Mouse (Mus musculus): Measurements from ENCODE around the gene Gm9507. TPM values are rescaled to one million over a fixed set of nuclear protein-coding genes. Genes with fewer than 3 reads are reported as not detected.
"Not testable (repeated sequence)": the region's sequence is repeated elsewhere in the genome, so short reads cannot be mapped to it uniquely, and the experiment has no call there.

Gene Gm9507
- total RNA-seq, 2 experiments from 2014 or later = not detected

- ATAC-seq (replicated peaks; ENCODE audit: low FRiP score, low TSS enrichment, poor library complexity, severe bottlenecking) = not testable (repeated sequence)
These were observed 29.2 kb downstream of the Gm9507 start, which contains the start of gene Gm3250 for GRCm38 (mm10) chr10:77782442-77782841. Gene Gm3250, minus strand, starts transcription at chr10:77782542.

DNA sequence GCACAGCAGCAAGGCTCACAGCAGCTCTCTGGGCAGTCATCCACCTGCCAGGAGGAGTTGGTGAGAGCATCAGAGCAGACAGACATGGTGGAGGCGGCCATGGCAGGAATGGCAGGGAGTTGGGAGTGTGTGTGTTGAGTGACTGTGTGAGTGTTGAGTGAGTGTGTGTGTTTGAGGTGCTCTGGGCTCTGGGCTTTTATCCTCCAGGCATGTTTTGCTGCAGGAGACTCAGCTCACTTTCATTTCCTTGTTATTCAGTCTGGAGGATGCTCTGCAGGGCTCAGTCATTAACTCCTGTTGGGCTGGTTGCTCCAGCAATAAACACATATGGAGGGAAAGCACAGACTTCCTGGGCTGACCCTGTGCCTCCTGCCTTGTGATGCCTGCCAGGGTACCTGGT lies 34.8 kb downstream of the Gm9507 start, which contains the start of gene Gm7138:
Gene Gm7138 (minus strand): TSS at position 101 of the 400 bp plus-strand sequence.
- not testable (repeated sequence) for ATAC-seq (replicated peaks; ENCODE audit: low FRiP score, low TSS enrichment, poor library complexity, severe bottlenecking)

- not testable (repeated sequence) for ATAC-seq (replicated peaks; ENCODE audit: low FRiP score, low TSS enrichment, poor library complexity, severe bottlenecking)
These were observed 39.5 kb downstream of the Gm9507 start for GRCm38 (mm10) chr10:77772142-77772541.

GRCm38 (mm10) chr10:77771225-77771624 lies 40.4 kb downstream of the Gm9507 start, which contains the start of gene Gm3238:
Gene Gm3238, minus strand, starts transcription at chr10:77771325.
- ATAC-seq (replicated peaks; ENCODE audit: low FRiP score, low TSS enrichment, poor library complexity, severe bottlenecking) = not testable (repeated sequence)

- no peak for ATAC-seq (replicated peaks; ENCODE audit: low FRiP score, low TSS enrichment, poor library complexity, severe bottlenecking)
These were observed 41.9 kb downstream of the Gm9507 start for GRCm38 (mm10) chr10:77769727-77770126.

Other genes with a start within 250 kb of the Gm9507 start
Only the 30 nearest of the 33 such genes appear.
- gene Sumo3, start 205.7 kb downstream of the Gm9507 start, total RNA-seq (2014; fragmentation: Nextera tagmentation) = 71.3 and 81.0 TPM in 2 replicates
- gene Sumo3, start 205.7 kb downstream of the Gm9507 start, total RNA-seq (2017) = 150 and 265 TPM in 2 replicates
- not detected in 2 replicates for gene Gm49325, start 205.6 kb downstream of the Gm9507 start, total RNA-seq (2014; fragmentation: Nextera tagmentation)
- gene Gm49325, start 205.6 kb downstream of the Gm9507 start, total RNA-seq (2017) = not detected in 2 replicates
- gene Ube2g2, start 189.6 kb downstream of the Gm9507 start, total RNA-seq (2014; fragmentation: Nextera tagmentation) = 39.4 and 43.2 TPM in 2 replicates
- gene Ube2g2, start 189.6 kb downstream of the Gm9507 start, total RNA-seq (2017) = 48.1 and 50.7 TPM in 2 replicates
- gene Tspear, start 125.3 kb downstream of the Gm9507 start, total RNA-seq (2014; fragmentation: Nextera tagmentation) = 0.22 TPM in 1 of 2 replicates, not detected in the other
- gene Tspear, start 125.3 kb downstream of the Gm9507 start, total RNA-seq (2017) = not detected in 2 replicates
- gene Gm19402, start 121.1 kb downstream of the Gm9507 start, total RNA-seq (2014; fragmentation: Nextera tagmentation) = not detected in 2 replicates
- gene Gm19402, start 121.1 kb downstream of the Gm9507 start, total RNA-seq (2017) = not detected in 2 replicates
- gene Gm9508, start 114.6 kb downstream of the Gm9507 start, total RNA-seq (2014; fragmentation: Nextera tagmentation) = not detected in 2 replicates
- gene Gm9508, start 114.6 kb downstream of the Gm9507 start, total RNA-seq (2017) = not detected in 2 replicates
- not detected in 2 replicates for gene Gm10272, start 105.2 kb downstream of the Gm9507 start, total RNA-seq (2014; fragmentation: Nextera tagmentation)
- not detected in 2 replicates for gene Gm10272, start 105.2 kb downstream of the Gm9507 start, total RNA-seq (2017)
- not detected in 2 replicates for gene Gm10024, start 100.4 kb downstream of the Gm9507 start, total RNA-seq (2014; fragmentation: Nextera tagmentation)
- not detected in 2 replicates for gene Gm10024, start 100.4 kb downstream of the Gm9507 start, total RNA-seq (2017)
- gene Gm10142, start 96.0 kb downstream of the Gm9507 start, total RNA-seq (2014; fragmentation: Nextera tagmentation) = not detected in 2 replicates
- not detected in 2 replicates for gene Gm10142, start 96.0 kb downstream of the Gm9507 start, total RNA-seq (2017)
- not detected in 2 replicates for gene Krtap12-1, start 91.2 kb downstream of the Gm9507 start, total RNA-seq (2014; fragmentation: Nextera tagmentation)
- gene Krtap12-1, start 91.2 kb downstream of the Gm9507 start, total RNA-seq (2017) = not detected in 2 replicates
- gene Gm10100, start 85.4 kb downstream of the Gm9507 start, total RNA-seq (2014; fragmentation: Nextera tagmentation) = not detected in 2 replicates
- not detected in 2 replicates for gene Gm10100, start 85.4 kb downstream of the Gm9507 start, total RNA-seq (2017)
- not detected in 2 replicates for gene Gm18596, start 69.2 kb downstream of the Gm9507 start, total RNA-seq (2014; fragmentation: Nextera tagmentation)
- gene Gm18596, start 69.2 kb downstream of the Gm9507 start, total RNA-seq (2017) = not detected in 2 replicates
- not detected in 2 replicates for gene Gm9736, start 60.5 kb downstream of the Gm9507 start, total RNA-seq (2014; fragmentation: Nextera tagmentation)
- gene Gm9736, start 60.5 kb downstream of the Gm9507 start, total RNA-seq (2017) = not detected in 2 replicates
- gene Gm3233, start 52.2 kb downstream of the Gm9507 start, total RNA-seq (2014; fragmentation: Nextera tagmentation) = not detected in 2 replicates
- gene Gm3233, start 52.2 kb downstream of the Gm9507 start, total RNA-seq (2017) = not detected in 2 replicates
- gene Gm3238, start 40.5 kb downstream of the Gm9507 start, total RNA-seq (2014; fragmentation: Nextera tagmentation) = not detected in 2 replicates
- gene Gm3238, start 40.5 kb downstream of the Gm9507 start, total RNA-seq (2017) = not detected in 2 replicates
- not detected in 2 replicates for gene Gm7138, start 34.9 kb downstream of the Gm9507 start, total RNA-seq (2014; fragmentation: Nextera tagmentation)
- gene Gm7138, start 34.9 kb downstream of the Gm9507 start, total RNA-seq (2017) = not detected in 2 replicates
- not detected in 2 replicates for gene Gm3250, start 29.3 kb downstream of the Gm9507 start, total RNA-seq (2014; fragmentation: Nextera tagmentation)
- not detected in 2 replicates for gene Gm3250, start 29.3 kb downstream of the Gm9507 start, total RNA-seq (2017)
- not detected in 2 replicates for gene Gm7137, start 23.6 kb downstream of the Gm9507 start, total RNA-seq (2014; fragmentation: Nextera tagmentation)
- not detected in 2 replicates for gene Gm7137, start 23.6 kb downstream of the Gm9507 start, total RNA-seq (2017)
- not detected in 2 replicates for gene Gm9639, start 16.8 kb downstream of the Gm9507 start, total RNA-seq (2014; fragmentation: Nextera tagmentation)
- not detected in 2 replicates for gene Gm9639, start 16.8 kb downstream of the Gm9507 start, total RNA-seq (2017)
- not detected in 2 replicates for gene Gm19668, start 12.7 kb downstream of the Gm9507 start, total RNA-seq (2014; fragmentation: Nextera tagmentation)
- not detected in 2 replicates for gene Gm19668, start 12.7 kb downstream of the Gm9507 start, total RNA-seq (2017)
- not detected in 2 replicates for gene Gm2696, start 2.8 kb upstream of the Gm9507 start, total RNA-seq (2014; fragmentation: Nextera tagmentation)
- gene Gm2696, start 2.8 kb upstream of the Gm9507 start, total RNA-seq (2017) = not detected in 2 replicates
- gene Krtap10-4, start 15.3 kb upstream of the Gm9507 start, total RNA-seq (2014; fragmentation: Nextera tagmentation) = not detected in 2 replicates
- gene Krtap10-4, start 15.3 kb upstream of the Gm9507 start, total RNA-seq (2017) = not detected in 2 replicates
- gene Krtap10-10, start 24.1 kb upstream of the Gm9507 start, total RNA-seq (2014; fragmentation: Nextera tagmentation) = not detected in 2 replicates
- not detected in 2 replicates for gene Krtap10-10, start 24.1 kb upstream of the Gm9507 start, total RNA-seq (2017)
- gene Gm36176, start 35.0 kb upstream of the Gm9507 start, total RNA-seq (2014; fragmentation: Nextera tagmentation) = not detected in 2 replicates
- gene Gm36176, start 35.0 kb upstream of the Gm9507 start, total RNA-seq (2017) = not detected in 2 replicates
- not detected in 2 replicates for gene Gm10318, start 41.0 kb upstream of the Gm9507 start, total RNA-seq (2014; fragmentation: Nextera tagmentation)
- gene Gm10318, start 41.0 kb upstream of the Gm9507 start, total RNA-seq (2017) = not detected in 2 replicates
- not detected in 2 replicates for gene Gm3285, start 50.1 kb upstream of the Gm9507 start, total RNA-seq (2014; fragmentation: Nextera tagmentation)
- not detected in 2 replicates for gene Gm3285, start 50.1 kb upstream of the Gm9507 start, total RNA-seq (2017)
- gene Lrrc3, start 90.7 kb upstream of the Gm9507 start, total RNA-seq (2014; fragmentation: Nextera tagmentation) = not detected in 2 replicates
- gene Lrrc3, start 90.7 kb upstream of the Gm9507 start, total RNA-seq (2017) = not detected in 2 replicates
- 0.15 TPM in 1 of 2 replicates, not detected in the other for gene Trpm2, start 158.7 kb upstream of the Gm9507 start, total RNA-seq (2014; fragmentation: Nextera tagmentation)
- gene Trpm2, start 158.7 kb upstream of the Gm9507 start, total RNA-seq (2017) = 0.23 TPM in 1 of 2 replicates, not detected in the other
- gene 1810043G02Rik, start 166.7 kb upstream of the Gm9507 start, total RNA-seq (2014; fragmentation: Nextera tagmentation) = 6.0 and 18.0 TPM in 2 replicates
- 5.2 and 10.6 TPM in 2 replicates for gene 1810043G02Rik, start 166.7 kb upstream of the Gm9507 start, total RNA-seq (2017)
- gene Pfkl, start 198.2 kb upstream of the Gm9507 start, total RNA-seq (2014; fragmentation: Nextera tagmentation) = 40.4 and 44.0 TPM in 2 replicates
- 26.4 and 51.9 TPM in 2 replicates for gene Pfkl, start 198.2 kb upstream of the Gm9507 start, total RNA-seq (2017)

Measured in megakaryocyte-erythroid progenitor cell, adult 5-6 weeks (primary cell).